Mouse (Mus musculus): ENCODE data around the gene Pla2g6. TPM values are rescaled to one million over a fixed set of nuclear protein-coding genes. Genes with fewer than 3 reads are reported as not detected.
A peak's percentile ranks its signal among the peaks of the same experiment; 100 is the strongest.

Gene Pla2g6
- total RNA-seq, 2 experiments from 2014 or later: 6.9 to 8.4 TPM

GRCm38 (mm10) chr15:79323791-79324155, 4.4 kb downstream of the Pla2g6 start:
- no peak for ATAC-seq (replicated peaks; ENCODE audit: poor library complexity)

- ATAC-seq (replicated peaks; ENCODE audit: poor library complexity): peak; percentile 35
Measured at GRCm38 (mm10) chr15:79322991-79323790, 5.0 kb downstream of the Pla2g6 start.

- ATAC-seq (replicated peaks; ENCODE audit: poor library complexity): 0 out of 2 replicates have a peak, but pooled peaks have one; percentile 1
Measured at GRCm38 (mm10) chr15:79322281-79322990, 5.8 kb downstream of the Pla2g6 start.

GRCm38 (mm10) chr15:79321733-79322190, 6.4 kb downstream of the Pla2g6 start:
- ATAC-seq (replicated peaks; ENCODE audit: poor library complexity): peak; percentile 27; the same call in 1 of the 2 replicates

GRCm38 (mm10) chr15:79313848-79314369, 14.3 kb downstream of the Pla2g6 start:
- ATAC-seq (replicated peaks; ENCODE audit: poor library complexity): no peak

- no peak for ATAC-seq (replicated peaks; ENCODE audit: poor library complexity)
Measured at GRCm38 (mm10) chr15:79307861-79308260, 20.3 kb downstream of the Pla2g6 start.

GRCm38 (mm10) chr15:79306043-79306637, 22.1 kb downstream of the Pla2g6 start:
- ATAC-seq (replicated peaks; ENCODE audit: poor library complexity): no peak

GRCm38 (mm10) chr15:79304832-79305231, 23.4 kb downstream of the Pla2g6 start:
- no peak for ATAC-seq (replicated peaks; ENCODE audit: poor library complexity)

GRCm38 (mm10) chr15:79303725-79304124, 24.5 kb downstream of the Pla2g6 start:
- no peak for ATAC-seq (replicated peaks; ENCODE audit: poor library complexity)

- no peak for ATAC-seq (replicated peaks; ENCODE audit: poor library complexity)
Measured at GRCm38 (mm10) chr15:79299563-79300155, 28.5 kb downstream of the Pla2g6 start.

GRCm38 (mm10) chr15:79298553-79298952, 29.6 kb downstream of the Pla2g6 start:
- no peak for ATAC-seq (replicated peaks; ENCODE audit: poor library complexity)

- no peak for ATAC-seq (replicated peaks; ENCODE audit: poor library complexity)
Measured at GRCm38 (mm10) chr15:79292779-79293178, 35.4 kb downstream of the Pla2g6 start.

GRCm38 (mm10) chr15:79290340-79290739, 37.9 kb downstream of the Pla2g6 start:
- ATAC-seq (replicated peaks; ENCODE audit: poor library complexity): no peak

- ATAC-seq (replicated peaks; ENCODE audit: poor library complexity): no peak
Measured at GRCm38 (mm10) chr15:79289441-79289840, 38.7 kb downstream of the Pla2g6 start.

- no peak for ATAC-seq (replicated peaks; ENCODE audit: poor library complexity)
Measured at GRCm38 (mm10) chr15:79288387-79288786, 39.8 kb downstream of the Pla2g6 start.

GRCm38 (mm10) chr15:79287091-79287490, 41.1 kb downstream of the Pla2g6 start:
- no peak for ATAC-seq (replicated peaks; ENCODE audit: poor library complexity)

GRCm38 (mm10) chr15:79286141-79286540, 42.0 kb downstream of the Pla2g6 start:
- ATAC-seq (replicated peaks; ENCODE audit: poor library complexity): no peak

GRCm38 (mm10) chr15:79285399-79285798, 42.8 kb downstream of the Pla2g6 start, which contains the start of gene Baiap2l2:
Baiap2l2 (minus strand) TSS chr15:79285537.
- no peak for ATAC-seq (replicated peaks; ENCODE audit: poor library complexity)

GRCm38 (mm10) chr15:79283371-79283770, 44.8 kb downstream of the Pla2g6 start:
- ATAC-seq (replicated peaks; ENCODE audit: poor library complexity): no peak

- no peak for ATAC-seq (replicated peaks; ENCODE audit: poor library complexity)
Measured at GRCm38 (mm10) chr15:79282434-79282833, 45.8 kb downstream of the Pla2g6 start.

- ATAC-seq (replicated peaks; ENCODE audit: poor library complexity): peak; percentile 92
Measured at GRCm38 (mm10) chr15:79281389-79281788, 46.8 kb downstream of the Pla2g6 start.

Measured in megakaryocyte progenitor cell, adult 5-6 weeks (primary cell).